Mouse (Mus musculus): ENCODE data around the gene Gm21118. TPM values are rescaled to one million over a fixed set of nuclear protein-coding genes. Genes with fewer than 3 reads are reported as not detected.
"Not testable (repeated sequence)": the region's sequence is repeated elsewhere in the genome, so short reads cannot be mapped to it uniquely, and the experiment has no call there.

Gene Gm21118
- not detected in 2 replicates for polyA plus RNA-seq (2015; fragmentation: Nextera tagmentation; extraction: Ambion mirVana)

DNA sequence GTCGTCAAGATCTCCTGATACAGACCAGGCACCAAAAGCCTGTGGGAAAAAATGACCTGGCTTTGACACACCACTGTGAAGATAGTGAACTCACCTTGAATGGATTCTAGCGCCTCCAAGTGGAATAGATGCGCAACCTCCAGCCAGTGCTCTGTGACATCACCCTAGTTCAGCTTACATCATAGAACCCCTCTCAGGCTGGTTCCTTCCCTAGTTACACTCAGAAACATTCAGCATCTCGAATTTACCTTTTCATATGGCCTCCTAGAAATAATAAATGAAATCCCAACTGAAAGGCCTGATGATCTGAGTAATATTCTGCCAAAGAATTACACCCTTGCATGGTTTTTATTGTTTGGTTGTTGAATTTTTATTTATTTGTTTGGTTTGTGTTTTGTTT lies at the start of gene Gm21118:
TSS of gene Gm21118 (minus strand) at position 101 of the 400 bp plus-strand sequence.
- not testable (repeated sequence) for H3K4me3 ChIP-seq; H3K9me3 ChIP-seq; H3K4me2 ChIP-seq; H3K4me1 ChIP-seq (replicated peaks); H3K36me3 ChIP-seq; ATAC-seq (ENCODE audit: low FRiP score, low read depth); H3K27me3 ChIP-seq; H3K27ac ChIP-seq (replicated peaks); H3K9ac ChIP-seq
- WGBS = no CpG with 5 or more reads among the region's 4 CpGs

DNA sequence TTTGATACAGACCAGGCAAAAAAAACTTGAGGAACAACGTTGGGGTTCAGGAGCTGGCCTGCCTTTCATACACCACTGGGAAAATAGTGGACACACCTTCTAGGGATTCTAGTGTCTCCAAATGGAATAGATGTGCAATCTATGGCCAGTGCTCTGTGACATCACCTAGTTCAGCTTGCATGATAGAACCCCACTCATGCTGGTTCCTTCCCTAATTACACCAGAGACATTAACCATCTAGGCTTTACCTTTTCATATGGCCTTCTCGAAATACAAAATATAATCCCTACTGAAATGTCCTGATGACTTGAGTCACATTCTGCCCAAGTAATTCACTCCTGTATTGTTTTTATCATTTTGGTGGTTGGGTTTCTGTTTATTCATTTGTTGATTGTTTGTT lies 29.7 kb upstream of the Gm21118 start, which contains the start of the genes Gm29423 and Gm29644:
TSS of gene Gm29423 (minus strand) at position 101 of the 400 bp plus-strand sequence.
TSS of gene Gm29644 (minus strand) at position 157 of the 400 bp plus-strand sequence.
- not testable (repeated sequence) for H3K27ac ChIP-seq (replicated peaks); H3K4me1 ChIP-seq (replicated peaks); H3K9ac ChIP-seq; H3K4me3 ChIP-seq; H3K9me3 ChIP-seq; H3K4me2 ChIP-seq; ATAC-seq (ENCODE audit: low FRiP score, low read depth); H3K36me3 ChIP-seq; H3K27me3 ChIP-seq
- WGBS = no CpG with 5 or more reads among the region's 2 CpGs

Other genes with a start within 250 kb of the Gm21118 start
- not detected in 2 replicates for gene Gm29423, start 29.6 kb upstream of the Gm21118 start, polyA plus RNA-seq (2015; fragmentation: Nextera tagmentation; extraction: Ambion mirVana)
- not detected in 2 replicates for gene Gm29644, start 29.7 kb upstream of the Gm21118 start, polyA plus RNA-seq (2015; fragmentation: Nextera tagmentation; extraction: Ambion mirVana)
- not detected in 2 replicates for gene Gm20888, start 168.2 kb upstream of the Gm21118 start, polyA plus RNA-seq (2015; fragmentation: Nextera tagmentation; extraction: Ambion mirVana)